Mouse (Mus musculus) layer of hippocampus, adult 9-11 months (tissue): ENCODE data around the gene Irak3.

Experiments used
- DNase-seq: peaks from one replicate; pipeline ENCODE4 v3.0.0; 2022

Gene Irak3

DNA sequence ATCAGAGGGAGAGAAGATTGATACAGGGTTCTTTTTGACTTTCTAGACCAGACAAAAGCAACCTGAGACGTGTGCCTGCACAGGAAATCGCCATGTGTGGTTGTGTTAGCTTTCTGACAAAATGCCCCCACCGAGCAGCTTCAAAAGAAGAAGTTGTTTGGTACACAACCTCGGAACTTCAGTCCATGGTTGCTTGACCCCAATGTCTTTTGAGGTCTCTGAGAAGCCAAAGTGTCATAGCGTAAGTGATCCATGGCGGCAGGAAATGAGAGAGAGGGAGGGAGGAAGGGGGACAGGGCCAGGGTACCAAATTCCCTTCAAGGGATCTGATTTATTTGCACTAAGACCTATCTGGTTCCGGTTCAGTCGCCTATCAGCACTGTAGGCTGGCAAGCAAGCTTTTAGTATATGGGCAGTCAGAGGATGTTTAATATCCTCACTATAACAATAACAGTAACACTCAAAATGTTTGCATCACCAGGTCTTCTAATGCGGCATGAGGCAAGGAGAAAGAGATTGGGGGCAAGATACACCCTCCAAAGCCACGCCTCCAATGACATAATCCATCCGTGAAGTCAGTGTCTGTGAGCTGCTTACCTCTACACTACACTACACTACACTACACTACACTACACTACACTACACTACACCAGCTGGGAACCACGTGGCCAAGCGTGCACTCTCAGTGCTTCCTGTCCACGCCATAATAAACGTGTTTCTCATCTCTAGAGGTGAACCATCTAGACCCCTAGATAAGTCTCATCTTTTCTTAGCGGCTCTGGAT is 729 bp upstream of the Irak3 start:
- no peak for DNase-seq

DNA sequence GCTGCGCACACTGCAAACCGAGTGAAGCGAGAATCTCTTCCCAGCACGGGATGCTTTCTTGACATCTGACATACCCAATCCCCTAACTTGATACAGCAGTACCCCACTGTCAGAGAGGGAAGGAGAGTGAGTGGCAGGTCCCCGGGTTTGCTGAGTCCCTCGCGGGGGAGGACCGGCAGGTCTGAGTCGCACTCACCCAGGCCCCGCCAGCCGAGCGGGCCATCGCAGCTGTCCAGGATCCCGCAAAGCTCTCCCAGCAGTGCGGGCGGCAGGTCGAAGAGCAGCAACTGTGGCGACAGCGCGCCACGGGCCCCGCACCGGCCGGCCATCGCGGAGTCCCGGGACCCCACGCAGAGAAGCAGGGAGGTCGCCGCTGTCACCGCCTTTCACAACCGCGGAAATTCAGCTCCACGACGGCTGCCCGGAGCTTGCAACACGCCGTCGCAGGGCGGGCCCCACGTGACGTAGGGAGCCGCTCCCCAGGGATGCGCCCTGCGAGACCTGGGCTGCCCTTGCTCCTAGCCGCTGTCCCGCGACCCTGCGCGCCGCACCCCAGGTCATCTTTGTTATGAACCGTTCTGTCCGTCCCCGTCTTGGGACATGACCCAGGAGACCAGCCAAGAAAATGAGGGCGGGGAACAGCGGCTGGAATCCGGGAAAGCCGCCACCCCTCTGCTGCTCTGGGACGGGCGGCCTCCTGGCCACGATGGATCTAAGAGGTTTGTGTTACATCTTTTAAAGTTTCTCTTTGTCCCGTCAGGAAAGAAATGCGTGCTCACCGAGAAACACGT is 604 bp downstream of the Irak3 start, which contains the start of gene Tmbim4:
Tmbim4 (plus strand) TSS at position 460 of the 791 bp plus-strand sequence.
- DNase-seq: peak; percentile 9

DNA sequence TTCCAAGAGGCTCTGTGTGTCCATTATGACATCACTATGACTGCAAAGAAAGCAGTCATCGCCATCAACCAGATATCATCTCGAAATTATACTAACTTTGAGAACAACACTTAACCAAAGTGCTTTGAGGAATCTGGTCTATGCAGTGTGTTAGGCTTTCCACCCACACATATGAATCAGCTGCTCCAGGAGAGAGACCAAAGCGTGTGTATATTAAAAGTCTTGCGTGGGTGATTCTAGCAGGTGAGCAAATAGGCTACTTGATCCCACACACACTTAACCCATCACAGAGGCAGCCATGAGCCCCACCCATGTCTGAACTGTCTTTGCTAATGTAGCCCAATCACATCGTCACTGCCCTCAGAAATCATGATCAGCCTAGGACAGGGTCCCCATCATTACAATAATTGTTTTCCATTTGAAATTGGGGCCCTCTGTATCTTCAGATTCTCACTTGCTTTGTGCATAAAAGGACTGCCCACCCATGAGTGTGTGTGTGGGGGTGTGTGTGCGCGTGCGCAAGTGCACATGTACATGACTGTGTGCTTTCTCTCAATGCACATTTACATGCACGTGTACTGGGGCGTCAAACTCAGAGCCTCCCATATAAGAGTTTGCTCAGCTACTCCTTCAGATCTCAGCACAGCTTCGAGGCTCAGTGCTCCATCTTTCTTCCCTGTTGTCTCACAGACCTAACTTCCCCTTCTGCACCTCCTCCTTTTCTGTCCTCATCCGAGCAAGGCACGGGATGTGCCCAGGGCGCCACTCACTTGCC is 4.7 kb downstream of the Irak3 start:
- DNase-seq: no peak

DNA sequence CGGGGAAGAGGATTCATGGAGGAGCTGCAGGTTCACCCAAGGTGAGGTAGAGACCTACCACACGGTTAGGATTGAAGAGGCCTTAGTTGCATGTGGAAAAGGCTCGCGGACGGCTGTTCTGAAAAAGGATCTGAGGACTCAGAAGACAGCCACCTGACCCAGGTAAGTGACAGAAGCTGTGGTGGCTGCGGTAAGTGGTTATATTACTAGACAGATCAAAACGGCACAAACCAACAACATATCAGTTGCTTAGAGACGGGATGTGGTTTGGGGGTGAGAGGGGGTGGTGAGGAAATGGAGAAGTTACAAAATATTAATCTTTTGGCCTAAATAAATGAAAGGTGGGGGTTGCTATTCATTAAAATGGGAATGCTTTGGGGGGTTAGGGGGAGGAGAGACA is 8.7 kb downstream of the Irak3 start:
- DNase-seq: no peak

DNA sequence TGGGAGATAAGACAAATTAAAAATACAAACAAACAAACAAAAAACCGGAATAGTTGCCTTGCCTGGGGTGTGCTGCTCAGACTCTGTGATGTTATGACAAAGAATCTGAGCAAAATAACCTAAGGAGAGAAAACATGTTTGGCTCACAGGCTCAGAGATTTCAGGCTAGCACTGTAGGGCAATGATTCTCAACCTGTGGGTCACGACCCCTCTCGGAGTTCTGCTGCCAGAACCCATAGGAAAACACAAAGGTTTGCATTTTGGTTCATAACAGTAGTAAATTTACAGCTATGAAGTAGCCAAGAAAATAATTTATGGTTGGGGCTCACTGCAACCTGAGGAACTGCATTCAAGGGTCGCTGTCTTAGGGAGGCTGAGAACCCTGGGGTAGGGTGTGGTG is 9.7 kb downstream of the Irak3 start:
- DNase-seq: no peak

DNA sequence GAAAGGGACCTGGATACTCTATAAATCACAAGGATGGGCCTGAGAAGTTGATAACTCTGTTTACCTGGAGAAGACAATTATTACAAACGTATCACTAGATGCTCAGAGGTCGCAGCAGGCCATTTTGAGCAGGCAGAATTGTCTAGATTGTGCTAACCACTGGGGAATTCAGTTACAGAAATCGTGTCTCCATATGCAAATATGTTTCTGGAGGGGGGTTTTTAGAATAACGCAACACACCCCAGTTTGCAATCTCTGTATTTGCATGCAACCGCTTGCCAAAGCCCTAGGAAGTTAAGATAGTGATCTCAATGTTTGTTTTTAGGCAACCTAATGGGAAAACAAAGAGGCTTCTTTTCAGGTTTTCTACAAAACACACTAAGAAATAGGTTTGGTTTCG is 10.8 kb downstream of the Irak3 start:
- DNase-seq: no peak

DNA sequence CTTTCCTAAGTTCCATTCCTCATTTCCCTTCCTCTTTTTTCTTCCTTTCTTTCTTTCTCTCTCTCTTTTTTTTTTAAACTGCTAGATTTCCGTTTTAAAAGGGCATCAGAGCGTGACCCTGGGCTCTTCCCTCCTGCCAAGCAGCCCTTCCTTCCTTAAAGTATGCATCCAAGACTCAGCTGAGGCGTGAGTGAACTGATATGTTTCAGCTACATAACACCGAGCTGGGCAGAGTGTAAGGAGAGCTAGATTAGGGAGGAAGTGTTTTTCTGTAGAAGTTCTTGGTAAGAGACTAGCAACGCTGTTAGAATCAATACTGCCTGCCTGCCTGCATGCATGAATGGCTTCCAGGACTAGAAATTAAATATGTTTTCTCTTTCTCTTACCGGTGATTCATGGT is 12.1 kb downstream of the Irak3 start:
- DNase-seq: no peak

DNA sequence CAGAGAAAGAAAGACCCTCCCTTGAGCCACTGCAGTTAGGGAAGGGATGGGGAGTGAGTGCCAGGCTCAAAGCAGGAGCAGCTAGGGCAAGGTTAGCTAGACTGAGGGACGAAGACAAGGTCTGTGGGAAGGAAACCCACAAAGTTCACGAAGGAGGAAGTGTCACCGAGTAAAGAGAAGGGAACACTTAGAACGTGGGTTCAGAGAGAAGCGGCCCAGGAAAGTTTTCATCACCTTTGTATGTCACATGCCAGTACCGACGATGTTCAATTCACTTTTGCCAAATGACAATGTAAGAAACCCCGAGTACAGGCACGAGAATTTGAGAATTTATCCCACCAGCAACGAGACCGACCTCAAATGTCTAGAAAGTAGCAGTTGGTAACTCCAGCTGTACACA is 12.7 kb downstream of the Irak3 start:
- DNase-seq: no peak

DNA sequence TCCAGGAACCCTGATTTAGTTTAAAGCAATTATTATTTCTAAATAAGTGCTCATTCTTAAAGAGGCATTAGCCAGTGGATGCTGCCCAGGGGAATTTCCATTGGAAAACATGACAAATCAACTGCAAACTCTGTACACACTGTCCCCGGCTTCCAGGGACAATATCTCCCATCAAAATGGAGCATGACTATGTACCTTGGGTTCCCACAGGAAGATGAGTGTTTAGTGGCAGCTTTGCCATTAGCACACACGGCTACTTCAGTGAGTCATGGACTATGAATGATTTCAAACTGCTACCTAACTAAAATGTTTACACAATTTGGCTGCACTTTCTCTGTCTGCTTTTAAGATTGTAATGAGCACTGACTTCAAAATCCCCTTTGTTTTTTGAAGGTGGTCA is 13.4 kb downstream of the Irak3 start:
- no peak for DNase-seq

DNA sequence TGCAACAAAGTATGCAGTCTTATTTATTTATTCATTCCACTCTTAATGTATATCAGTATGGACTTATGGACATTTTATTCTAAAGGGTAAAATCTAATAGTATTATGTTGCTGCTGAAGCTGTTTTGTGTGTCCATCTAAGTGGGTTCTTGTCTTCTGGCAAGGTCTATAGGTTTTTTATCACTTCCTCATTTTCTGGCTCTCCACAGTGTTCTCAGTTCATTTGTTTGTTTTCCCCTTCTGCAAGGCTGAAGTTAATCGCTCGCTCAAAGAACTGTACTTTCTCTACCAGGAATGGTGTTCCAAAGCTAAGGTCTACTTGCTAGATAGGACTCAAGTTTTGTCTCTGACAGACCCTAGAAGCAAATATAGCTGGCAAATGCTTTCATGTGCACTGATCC is 18.6 kb downstream of the Irak3 start:
- no peak for DNase-seq

DNA sequence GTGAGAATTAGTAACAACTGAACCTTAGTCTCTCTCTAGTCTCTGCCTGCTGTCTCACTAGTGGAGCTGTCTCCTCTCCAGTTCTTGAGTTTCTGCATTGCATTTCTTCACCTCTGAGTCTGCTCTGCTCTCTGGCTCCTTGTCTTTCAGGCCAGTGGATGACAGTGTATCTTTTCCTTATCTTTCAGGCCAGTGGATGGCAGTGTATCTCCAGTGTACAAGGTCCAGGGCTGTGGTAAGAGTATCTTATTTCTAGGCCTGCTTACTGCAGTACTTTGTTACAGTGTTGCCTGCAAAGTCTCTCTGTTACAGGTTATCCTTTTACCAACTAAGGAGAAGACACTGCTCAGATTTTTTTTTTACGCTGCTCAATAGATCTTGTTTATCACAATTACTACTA is 19.0 kb downstream of the Irak3 start:
- DNase-seq: no peak

DNA sequence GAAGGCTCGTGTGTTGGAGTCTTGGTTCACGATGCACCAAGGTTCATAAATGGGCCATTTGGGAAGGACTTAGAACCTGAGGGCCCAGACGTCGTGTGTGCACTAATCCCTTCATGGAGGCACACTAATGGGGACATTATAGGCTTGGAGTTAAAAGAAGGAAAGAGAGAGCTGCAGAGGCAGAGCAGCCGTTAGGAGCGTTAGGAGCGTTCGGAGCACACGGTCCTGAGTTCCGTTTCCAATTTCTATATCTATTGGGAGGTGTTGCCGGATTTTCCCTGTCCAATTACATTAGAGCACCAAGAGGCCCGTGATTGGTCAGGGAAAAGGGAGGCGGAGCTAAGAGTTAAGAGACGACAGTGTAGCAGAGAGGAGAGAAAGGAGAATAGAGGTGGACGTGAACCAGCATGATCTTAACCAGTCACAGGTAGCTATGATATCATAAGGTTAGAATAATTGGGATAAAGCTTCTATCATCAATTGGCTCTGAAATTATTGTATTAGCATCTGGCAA is 27.7 kb downstream of the Irak3 start:
- DNase-seq: no peak

DNA sequence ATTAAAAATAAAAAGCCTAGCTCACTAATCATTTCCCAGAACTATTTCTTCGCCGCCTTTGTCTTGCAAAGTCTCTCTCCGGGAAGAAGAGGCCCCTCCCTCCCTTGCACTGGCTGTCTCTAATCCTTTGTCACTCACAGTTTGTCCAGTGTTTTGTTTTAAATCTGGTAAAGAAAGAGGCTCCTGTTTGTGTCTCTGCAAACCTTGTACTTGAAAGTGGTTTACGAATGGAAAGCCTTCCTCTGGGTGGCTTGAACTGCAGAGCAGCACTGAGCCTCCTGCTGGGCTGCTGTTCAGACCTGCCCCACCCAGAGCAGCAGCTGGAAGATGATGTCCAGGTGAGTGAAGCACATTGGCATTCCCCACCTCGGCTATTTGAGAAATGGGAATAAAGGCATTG is 30.6 kb downstream of the Irak3 start:
- DNase-seq: no peak

DNA sequence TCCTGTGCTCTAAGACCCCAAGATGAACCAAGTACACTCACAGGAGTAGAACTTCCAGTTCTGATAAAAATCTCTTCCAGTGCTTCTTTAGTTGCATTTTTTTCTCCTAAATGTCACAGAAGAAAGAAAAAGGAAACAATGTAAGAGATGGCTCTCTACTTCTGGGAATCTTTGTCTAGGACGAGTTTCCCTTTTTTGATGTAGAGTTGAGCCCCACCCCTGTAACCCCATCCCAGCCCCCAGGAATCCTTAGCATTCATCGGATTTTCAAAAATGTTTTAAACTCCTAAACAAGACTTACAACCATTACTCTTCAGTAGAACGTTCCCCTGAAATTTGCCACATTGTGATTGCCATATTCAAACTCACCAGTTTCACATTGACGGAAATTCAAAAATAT is 31.7 kb downstream of the Irak3 start:
- no peak for DNase-seq

DNA sequence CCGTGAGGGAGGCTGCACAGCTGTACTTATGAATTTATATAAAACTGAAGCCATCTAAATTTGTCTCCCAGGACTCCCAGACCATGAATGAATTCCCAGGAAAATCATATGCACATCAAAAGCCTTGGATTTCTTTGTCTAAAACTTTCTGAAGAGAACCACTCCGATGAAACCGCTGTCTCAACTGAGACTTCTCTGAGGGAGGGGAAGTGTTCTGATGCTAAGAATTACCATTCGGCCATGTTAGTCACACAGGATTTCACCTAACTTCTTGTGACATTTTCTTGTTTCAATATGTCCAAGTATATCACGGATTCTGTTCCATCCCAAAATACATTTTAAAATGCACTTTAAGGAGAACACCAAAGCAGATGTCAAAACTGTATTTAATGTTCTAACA is 32.1 kb downstream of the Irak3 start:
- DNase-seq: no peak

DNA sequence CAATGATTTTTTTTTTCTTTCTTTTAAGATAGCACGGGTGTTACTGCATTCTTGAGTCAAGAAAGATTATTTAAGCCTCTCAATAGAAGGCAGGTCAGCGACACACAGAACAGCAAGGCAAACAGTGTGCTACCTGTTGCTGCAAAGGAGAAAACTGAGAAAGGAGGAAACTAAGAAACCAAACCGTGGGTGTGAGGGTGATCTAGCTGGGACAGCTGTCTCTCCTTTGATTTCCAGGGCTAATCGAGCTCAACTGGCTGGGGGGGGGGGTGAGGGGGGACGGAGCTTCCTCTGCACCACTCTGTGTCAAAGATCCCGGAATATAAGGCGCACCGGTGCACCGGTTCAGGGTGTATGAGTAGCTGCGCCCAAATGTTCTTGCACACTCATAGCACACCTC is 32.9 kb downstream of the Irak3 start:
- no peak for DNase-seq

DNA sequence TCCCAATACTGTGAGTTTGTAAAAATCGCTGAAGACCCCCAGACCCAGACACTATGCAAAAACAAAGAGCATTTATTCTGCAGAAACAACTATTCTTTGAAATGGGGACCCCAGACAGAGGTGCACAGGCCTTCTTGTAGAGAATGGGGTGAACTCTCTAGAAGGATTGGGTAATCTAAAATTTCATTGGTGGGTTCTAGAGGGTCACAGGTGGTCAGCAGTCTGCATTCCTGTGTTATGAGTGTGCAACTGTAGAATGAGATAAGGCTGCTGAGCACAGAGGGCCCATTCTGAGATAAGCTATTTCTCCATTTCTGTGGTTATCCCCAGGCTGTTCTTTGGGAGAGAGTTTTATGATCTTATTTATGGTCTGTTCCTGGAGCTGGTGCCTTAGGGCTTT is 33.9 kb downstream of the Irak3 start:
- no peak for DNase-seq

DNA sequence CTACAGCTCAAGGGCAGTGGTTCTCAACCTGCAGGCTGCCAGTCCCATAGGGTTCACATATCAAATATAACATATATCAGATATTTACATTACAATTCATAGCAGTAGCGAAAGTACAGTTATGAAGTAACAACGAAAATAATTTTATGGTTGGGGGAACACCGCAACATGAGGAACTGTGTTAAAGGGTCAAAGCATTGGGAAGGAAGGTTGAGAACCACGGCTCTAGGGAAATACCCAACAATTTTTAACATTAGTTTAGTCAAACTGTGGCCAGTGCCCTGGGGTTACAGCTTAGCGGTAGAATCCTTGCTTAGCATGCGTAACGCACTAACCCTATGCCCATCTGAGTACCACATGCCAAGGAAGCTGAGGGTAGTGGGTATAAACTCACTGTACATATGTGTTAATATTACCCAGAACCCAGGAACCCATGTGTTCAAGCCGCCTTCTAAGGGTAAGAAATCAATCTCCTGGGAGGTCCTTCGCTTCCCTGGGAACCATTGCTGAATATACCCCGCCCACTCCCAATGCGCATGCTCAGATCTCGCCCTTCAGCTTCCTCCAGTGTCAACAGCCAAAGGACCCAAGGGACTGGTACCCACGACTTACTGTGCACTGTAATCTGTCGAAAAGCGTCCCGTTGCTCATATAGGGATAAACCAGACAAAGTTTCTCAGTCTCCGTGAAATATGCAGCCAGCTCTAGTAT is 36.0 kb downstream of the Irak3 start:
- DNase-seq: no peak

DNA sequence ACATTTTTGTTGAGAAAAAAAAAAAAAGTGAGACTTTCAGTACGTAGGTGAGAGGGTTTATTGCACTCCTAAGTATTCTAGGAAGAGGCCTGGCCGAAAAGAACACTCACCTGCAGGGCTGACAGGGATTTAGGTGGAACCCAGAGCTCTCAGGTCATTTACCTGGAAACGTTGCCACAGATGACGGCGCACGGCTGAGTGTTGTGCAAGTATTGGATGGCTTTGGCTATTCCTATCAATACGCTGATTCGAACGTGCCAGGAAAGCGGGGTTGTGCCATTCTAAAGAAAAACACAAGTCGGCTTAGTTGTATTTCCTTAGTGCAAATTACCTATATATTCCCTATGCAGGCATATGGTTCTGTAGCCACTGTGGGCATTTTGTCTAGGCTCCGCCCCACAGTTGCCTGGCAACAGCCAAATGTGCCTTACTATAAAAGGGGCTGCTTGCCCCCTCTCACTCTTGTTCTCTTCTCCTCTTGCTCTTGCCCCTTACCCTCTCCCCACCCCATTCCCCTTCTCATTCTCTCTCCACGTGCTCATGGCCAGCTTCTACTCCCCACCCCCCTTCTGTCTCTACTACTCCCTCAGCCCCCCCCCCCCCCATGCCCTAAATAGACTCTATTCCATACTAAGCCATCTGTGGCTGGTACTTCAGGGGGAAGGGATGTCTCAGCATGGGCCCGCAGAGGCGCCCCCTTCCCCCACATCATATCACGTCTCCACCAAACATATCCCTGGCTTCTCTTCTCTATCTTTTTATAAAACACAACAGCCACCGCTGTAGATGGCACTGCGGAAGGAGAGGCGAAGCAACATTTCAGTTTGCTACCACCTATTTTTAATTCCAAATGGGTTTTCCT is 36.8 kb downstream of the Irak3 start:
- no peak for DNase-seq

DNA sequence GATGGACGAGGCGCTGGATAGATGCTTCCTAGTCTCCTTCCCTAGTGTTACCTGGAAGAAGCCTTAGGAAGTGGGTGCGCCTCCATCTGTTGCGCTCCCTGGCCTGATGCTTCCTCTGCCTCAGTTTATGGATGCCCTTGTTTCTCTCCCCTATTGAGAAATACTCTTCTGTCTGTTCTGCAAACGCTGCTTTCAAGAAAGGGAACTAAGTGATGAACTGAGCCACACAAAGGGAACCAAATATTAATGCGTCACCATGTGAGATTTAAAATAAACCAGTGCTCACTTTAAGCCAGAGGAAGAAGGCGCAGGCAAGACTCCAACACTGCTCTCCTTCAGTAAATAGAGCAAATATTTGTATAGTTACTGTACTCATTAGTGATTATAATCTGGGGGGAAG is 38.4 kb downstream of the Irak3 start:
- DNase-seq: no peak

DNA sequence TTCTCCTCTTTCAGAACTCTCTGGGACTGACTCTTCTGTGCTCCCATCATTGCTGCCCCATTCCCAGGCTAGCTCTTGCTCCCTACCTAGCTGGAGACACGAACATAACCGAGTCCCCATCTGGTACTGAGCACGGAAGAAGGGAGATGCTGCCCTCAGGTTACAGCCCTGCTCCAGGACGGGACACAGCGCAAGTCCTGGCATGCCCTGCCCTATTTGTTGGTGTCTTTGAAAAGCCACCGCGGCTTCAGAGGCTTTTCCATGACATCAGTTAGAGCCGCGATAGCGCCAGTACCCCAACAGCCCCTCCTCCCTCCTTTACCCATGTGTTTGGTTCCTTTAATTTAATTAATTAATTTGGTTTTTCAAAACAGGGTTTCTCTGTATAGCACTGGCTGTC is 39.1 kb downstream of the Irak3 start:
- DNase-seq: no peak

DNA sequence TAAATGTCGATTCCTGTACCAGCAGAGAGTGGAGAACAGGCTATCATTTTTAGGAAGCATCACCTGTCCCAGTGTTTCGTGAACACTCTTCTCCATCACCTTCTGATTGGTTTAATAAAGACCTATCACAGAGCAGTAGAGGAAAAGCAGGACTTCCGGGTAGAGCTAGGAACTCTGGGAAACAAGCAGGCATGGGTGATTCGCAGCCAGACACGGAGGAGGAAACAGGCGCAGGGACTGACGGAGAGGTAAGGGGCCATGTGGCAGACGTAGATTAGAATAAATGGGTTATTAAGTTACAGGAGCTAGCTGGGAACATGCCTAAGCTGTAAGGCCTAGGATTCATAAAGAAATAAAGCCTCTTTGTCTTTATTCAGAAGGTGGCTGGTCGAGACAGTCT is 41.4 kb downstream of the Irak3 start:
- no peak for DNase-seq
